Mouse (Mus musculus): ENCODE measurements around the gene Mef2c. TPM values are rescaled to one million over a fixed set of nuclear protein-coding genes. Genes with fewer than 3 reads are reported as not detected.
A peak's percentile ranks its signal among the peaks of the same experiment; 100 is the strongest.

The Mef2c gene
- polyA plus RNA-seq, 1 experiment from 2014 or later, result 98.0 TPM

DNA sequence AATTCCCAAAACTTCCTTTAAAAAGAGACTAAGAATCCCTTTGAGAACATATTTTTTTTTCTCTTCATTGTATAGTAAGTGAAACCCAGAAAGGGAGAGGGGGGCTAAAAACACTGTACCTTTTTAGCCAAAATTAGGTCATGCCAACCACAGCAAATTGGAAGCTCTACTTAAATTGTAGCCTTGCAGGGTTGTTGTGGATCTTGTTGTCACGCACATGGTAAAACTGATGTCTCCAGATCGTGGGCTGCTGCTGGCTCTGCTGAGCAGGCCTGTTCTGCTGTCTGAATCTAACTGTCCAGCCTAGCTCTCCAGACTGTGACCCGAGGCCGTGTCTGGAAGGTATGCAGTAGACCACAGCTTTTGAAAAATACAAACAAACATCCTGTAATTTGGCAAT lies 40.9 kb downstream of the Mef2c start:
- peaks cover 12% of the 10 kb centered on the region for H3K4me1 ChIP-seq (replicated peaks)
- H3K36me3 ChIP-seq, result no peaks in the 10 kb centered on the region
- H3K9me3 ChIP-seq (replicated peaks), result no peaks in the 10 kb centered on the region
- H3K27me3 ChIP-seq, result no peaks in the 10 kb centered on the region
- H3K4me2 ChIP-seq, result no peak overlapping the region
- H3K9ac ChIP-seq, result no peak overlapping the region
- H3K4me3 ChIP-seq, result no peak overlapping the region
- 46% methylated on average over 4 of the region's 4 CpGs for WGBS
- H3K27ac ChIP-seq, result peak overlapping the region; percentile 24; the same call in 1 of the 2 replicates
- ATAC-seq (replicated peaks; ENCODE audit: insufficient number of reproducible peaks, insufficient read depth, low FRiP score, low read depth), result no peak

DNA sequence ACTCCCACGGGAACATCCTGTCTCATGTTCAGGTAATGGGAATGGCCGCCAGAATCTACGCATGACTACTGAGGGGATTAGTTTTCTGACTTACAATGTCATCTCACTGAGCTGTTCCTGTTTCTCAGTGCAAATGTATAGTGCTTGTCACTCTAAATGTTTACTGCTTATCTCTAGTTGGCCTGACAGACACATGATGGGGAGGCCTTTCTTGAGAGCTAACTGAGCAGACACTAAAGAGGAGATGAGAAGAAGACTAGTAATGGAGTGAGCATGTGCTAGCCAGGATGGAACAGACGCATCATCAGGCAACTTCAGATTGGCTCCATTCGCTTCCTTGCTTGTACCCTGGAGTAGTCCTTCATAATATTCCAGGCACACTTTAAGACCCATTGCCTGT lies 43.0 kb downstream of the Mef2c start:
- no peaks in the 10 kb centered on the region for H3K27me3 ChIP-seq
- H3K9ac ChIP-seq, result no peak overlapping the region
- H3K27ac ChIP-seq, result no peak overlapping the region
- WGBS, result 86% methylated on average over 5 of the region's 5 CpGs
- no peak for ATAC-seq (replicated peaks; ENCODE audit: insufficient number of reproducible peaks, insufficient read depth, low FRiP score, low read depth)
- no peaks in the 10 kb centered on the region for H3K9me3 ChIP-seq (replicated peaks)
- no peak overlapping the region for H3K4me3 ChIP-seq
- H3K4me2 ChIP-seq, result no peak overlapping the region
- peaks cover 12% of the 10 kb centered on the region for H3K4me1 ChIP-seq (replicated peaks)
- no peaks in the 10 kb centered on the region for H3K36me3 ChIP-seq

DNA sequence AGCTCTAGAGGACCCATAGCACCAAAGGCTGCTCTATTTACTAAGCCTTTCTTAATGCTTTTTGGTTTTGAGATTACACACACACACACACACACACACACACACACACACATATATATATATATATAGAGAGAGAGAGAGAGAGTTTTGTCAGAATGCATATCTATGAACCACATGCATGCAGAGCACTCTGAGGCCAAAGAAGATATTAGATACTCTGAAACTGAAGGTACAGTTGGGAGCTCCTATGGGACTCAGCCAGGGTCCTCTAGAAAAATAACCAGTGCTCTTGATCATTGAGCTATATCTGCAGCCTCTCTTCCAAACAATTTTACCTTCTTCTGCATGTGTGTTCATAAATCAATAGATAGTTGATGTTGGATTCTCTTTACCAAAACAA lies 47.4 kb downstream of the Mef2c start:
- no peak for ATAC-seq (replicated peaks; ENCODE audit: insufficient number of reproducible peaks, insufficient read depth, low FRiP score, low read depth)
- no peak overlapping the region for H3K4me3 ChIP-seq
- H3K27me3 ChIP-seq, result no peaks in the 10 kb centered on the region
- H3K36me3 ChIP-seq, result no peaks in the 10 kb centered on the region
- no peak overlapping the region for H3K9ac ChIP-seq
- H3K9me3 ChIP-seq (replicated peaks), result no peaks in the 10 kb centered on the region
- peaks cover 10% of the 10 kb centered on the region for H3K4me1 ChIP-seq (replicated peaks)
- H3K27ac ChIP-seq, result no peak overlapping the region
- no peak overlapping the region for H3K4me2 ChIP-seq

DNA sequence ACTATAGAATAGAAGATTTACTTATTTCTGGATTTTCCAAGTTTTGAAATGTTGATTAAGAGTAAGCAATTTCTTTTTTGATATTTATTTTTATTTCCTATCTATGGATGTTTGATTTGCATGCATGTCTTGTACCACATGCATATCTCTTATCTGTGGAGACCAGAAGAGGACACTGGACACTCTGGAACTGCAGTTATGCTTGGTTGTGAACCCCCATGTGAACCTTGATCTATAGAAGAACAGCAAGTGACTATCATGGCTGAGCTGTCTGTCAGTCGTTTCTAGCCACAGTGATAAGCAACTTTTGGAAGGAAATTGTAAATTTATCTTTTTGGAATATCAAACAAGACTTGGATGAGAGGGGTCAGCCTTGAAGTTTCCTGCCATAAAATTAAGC lies 48.2 kb downstream of the Mef2c start:
- Histone ChIP-seq H3K27ac (no peak overlapping the region), H3K4me3 (no peak overlapping the region), H3K4me1 (replicated peaks) (peaks cover 10% of the 10 kb centered on the region), H3K27me3 (no peaks in the 10 kb centered on the region), H3K36me3 (no peaks in the 10 kb centered on the region), H3K9me3 (replicated peaks) (no peaks in the 10 kb centered on the region), H3K9ac (no peak overlapping the region), H3K4me2 (no peak overlapping the region)
- no peak for ATAC-seq (replicated peaks; ENCODE audit: insufficient number of reproducible peaks, insufficient read depth, low FRiP score, low read depth)
- WGBS, result 58% methylated on average over 1 of the region's 1 CpGs

DNA sequence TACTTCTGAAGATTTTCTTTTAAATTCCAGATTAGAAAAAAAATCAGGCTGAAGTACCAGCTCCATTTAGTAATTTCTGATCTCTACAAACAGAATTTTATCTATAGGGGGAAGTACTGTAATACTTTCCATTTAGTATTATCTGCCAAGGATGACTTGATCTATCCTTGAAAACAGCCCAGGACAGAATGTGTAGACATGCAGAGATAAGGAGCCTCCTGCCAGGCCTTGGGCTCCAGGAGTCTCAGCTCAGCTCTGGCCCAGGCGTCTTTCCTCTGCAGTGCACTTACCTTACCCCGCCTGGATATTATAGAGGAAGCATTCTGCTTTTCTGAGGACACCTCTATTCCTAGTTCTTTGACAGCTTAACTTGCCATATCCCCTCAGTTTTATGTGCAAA lies 59.4 kb downstream of the Mef2c start:
- Histone ChIP-seq H3K27ac (peak overlapping the region; percentile 42; the same call in 1 of the 2 replicates), H3K4me2 (no peak overlapping the region), H3K9ac (no peak overlapping the region), H3K4me3 (no peak overlapping the region), H3K27me3 (no peaks in the 10 kb centered on the region), H3K4me1 (replicated peaks) (peaks cover 44% of the 10 kb centered on the region), H3K9me3 (replicated peaks) (no peaks in the 10 kb centered on the region), H3K36me3 (no peaks in the 10 kb centered on the region)
- no peak for ATAC-seq (replicated peaks; ENCODE audit: insufficient number of reproducible peaks, insufficient read depth, low FRiP score, low read depth)
- 51% methylated on average over 2 of the region's 2 CpGs for WGBS

DNA sequence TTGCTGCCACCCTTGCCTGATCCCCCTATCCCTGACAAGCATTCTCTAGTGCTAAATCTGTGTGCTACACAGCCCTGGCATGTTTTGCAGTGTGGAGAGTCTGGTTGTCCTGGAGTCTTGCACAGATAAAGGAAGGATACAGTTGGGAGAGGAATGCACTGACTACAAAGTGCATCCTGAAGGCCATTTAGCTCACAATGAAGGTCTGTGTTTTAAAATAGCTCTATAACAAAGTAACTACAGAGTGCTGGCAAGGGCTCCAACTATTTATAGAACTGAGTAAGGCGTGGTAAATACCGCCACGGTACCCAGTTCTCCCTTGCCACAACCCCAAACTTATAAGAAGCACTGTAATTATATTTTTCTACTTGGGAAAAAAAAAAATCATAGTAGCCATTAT lies 61.9 kb downstream of the Mef2c start:
- Histone ChIP-seq H3K27ac (peak overlapping the region; percentile 79), H3K9ac (no peak overlapping the region), H3K4me1 (replicated peaks) (peaks cover 42% of the 10 kb centered on the region), H3K27me3 (no peaks in the 10 kb centered on the region), H3K9me3 (replicated peaks) (no peaks in the 10 kb centered on the region), H3K4me2 (peak overlapping the region; percentile 47), H3K4me3 (no peak overlapping the region), H3K36me3 (no peaks in the 10 kb centered on the region)
- WGBS, result 9% methylated on average over 3 of the region's 3 CpGs
- ATAC-seq (replicated peaks; ENCODE audit: insufficient number of reproducible peaks, insufficient read depth, low FRiP score, low read depth), result peak; percentile 90

DNA sequence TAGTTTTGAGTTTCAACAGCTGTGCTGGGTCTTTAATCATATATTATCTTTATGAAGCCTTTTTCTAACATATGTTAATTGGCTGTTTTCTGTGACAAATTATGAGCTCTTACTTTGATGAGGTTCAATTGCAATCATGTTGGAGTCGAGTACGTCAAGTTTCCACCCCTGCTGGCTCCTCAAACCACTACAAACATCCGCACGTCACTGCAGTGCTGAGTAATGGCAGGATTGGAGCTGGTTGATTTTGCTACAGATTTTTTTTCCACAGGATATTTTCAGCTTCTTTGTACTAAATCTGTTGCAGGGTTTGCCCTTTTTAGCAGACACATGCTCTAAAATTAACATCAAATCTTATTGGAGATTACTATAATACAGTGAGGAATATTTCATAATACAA lies 62.3 kb downstream of the Mef2c start:
- peak overlapping the region; percentile 47 for H3K4me2 ChIP-seq
- H3K9me3 ChIP-seq (replicated peaks), result no peaks in the 10 kb centered on the region
- no peaks in the 10 kb centered on the region for H3K36me3 ChIP-seq
- no peak overlapping the region for H3K9ac ChIP-seq
- 12% methylated on average over 4 of the region's 4 CpGs for WGBS
- no peak for ATAC-seq (replicated peaks; ENCODE audit: insufficient number of reproducible peaks, insufficient read depth, low FRiP score, low read depth)
- H3K4me1 ChIP-seq (replicated peaks), result peaks cover 46% of the 10 kb centered on the region
- H3K27me3 ChIP-seq, result no peaks in the 10 kb centered on the region
- peak overlapping the region; percentile 79 for H3K27ac ChIP-seq
- no peak overlapping the region for H3K4me3 ChIP-seq

DNA sequence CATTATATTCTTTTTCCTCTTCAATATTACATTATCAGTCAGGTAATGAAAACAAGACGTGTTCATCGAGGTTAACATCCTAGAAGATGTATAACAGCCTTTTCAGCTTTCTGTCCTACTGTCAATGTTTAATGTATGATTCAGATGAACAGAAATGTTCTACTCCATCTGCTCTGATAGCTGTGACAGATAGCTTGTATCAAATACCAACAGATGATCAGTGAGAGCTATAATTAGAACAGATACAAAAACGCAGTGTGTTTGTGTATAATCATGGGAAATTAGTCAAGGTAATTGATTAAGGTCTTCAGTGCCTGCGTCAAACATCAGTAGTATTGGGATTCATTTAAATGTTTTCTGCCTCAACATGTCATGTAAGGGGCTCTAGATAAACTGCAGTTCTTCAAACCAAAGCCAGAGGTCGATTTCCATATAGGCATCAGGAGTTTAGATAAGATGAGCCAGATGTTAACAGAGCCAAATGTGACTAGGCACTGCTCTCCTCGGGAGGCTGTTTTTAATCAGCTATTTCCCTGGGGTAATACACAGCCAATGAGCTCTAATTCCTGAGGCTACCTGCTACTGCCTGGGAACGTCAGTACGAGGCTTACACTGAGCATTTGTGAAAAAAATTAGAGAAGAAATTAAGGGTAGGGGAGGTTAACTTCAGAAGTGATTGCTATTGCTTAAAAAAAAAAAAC lies 63.1 kb downstream of the Mef2c start:
- 40% methylated on average over 8 of the region's 8 CpGs for WGBS
- H3K4me1 ChIP-seq (replicated peaks), result peaks cover 52% of the 10 kb centered on the region
- H3K27ac ChIP-seq, result peak overlapping the region; percentile 79

DNA sequence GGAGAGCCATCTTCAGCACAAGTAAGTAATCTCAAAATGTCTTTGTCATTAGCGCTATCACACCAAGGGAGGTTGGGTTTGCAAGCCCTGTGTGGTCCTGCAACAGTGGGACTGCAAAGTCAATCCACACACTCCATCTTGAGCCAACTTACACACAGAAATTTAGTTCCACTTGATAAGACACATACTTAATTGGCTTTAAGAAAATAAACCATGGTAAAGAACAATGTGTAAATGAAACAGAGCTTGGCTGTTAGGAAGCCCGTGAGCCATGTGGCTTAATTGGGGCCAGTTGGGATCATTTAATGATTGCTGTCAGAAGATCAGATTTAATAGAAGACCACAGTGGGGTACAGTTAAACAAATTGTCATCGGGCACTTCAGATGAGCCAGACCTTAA lies 63.8 kb downstream of the Mef2c start:
- H3K36me3 ChIP-seq, result no peaks in the 10 kb centered on the region
- 64% methylated on average over 3 of the region's 3 CpGs for WGBS
- no peak for ATAC-seq (replicated peaks; ENCODE audit: insufficient number of reproducible peaks, insufficient read depth, low FRiP score, low read depth)

More for the DNA sequence above, 63.1 kb downstream of the Mef2c start:
- ATAC-seq (replicated peaks; ENCODE audit: insufficient number of reproducible peaks, insufficient read depth, low FRiP score, low read depth), result no peak
- no peaks in the 10 kb centered on the region for H3K27me3 ChIP-seq
- no peaks in the 10 kb centered on the region for H3K9me3 ChIP-seq (replicated peaks)
- H3K4me2 ChIP-seq, result no peak overlapping the region
- H3K36me3 ChIP-seq, result no peaks in the 10 kb centered on the region
- H3K4me3 ChIP-seq, result no peak overlapping the region
- H3K9ac ChIP-seq, result no peak overlapping the region

DNA sequence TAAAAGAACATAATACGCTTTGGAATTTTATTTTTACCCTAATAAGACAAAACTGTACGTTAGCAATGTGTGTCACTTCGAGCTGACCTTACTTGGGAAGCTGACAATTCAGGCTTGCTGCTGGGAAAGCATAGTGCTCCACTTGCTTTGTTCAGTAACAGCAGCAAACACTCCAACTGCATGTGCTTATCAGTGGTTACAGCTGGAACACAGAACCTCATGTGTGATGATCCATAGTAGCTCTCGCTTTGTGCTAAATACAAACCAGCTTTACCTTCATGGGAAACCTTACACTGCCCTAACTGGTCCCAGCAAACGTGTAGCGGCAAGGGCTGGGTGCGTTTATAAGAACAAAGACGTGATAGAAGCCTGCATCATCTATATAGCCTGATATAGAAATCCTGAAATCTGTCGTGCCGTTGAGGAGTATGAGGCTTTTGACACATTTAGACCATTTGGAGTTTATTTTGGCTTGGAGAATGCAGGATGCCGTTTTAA lies 65.0 kb downstream of the Mef2c start:
- no peak for ATAC-seq (replicated peaks; ENCODE audit: insufficient number of reproducible peaks, insufficient read depth, low FRiP score, low read depth)
- H3K36me3 ChIP-seq, result no peaks in the 10 kb centered on the region
- peak overlapping the region; percentile 62 for H3K27ac ChIP-seq
- H3K4me1 ChIP-seq (replicated peaks), result peaks cover 57% of the 10 kb centered on the region
- no peak overlapping the region for H3K4me3 ChIP-seq
- 43% methylated on average over 11 of the region's 11 CpGs for WGBS
- H3K27me3 ChIP-seq, result no peaks in the 10 kb centered on the region
- peak overlapping the region; percentile 34 for H3K4me2 ChIP-seq
- H3K9ac ChIP-seq, result no peak overlapping the region
- no peaks in the 10 kb centered on the region for H3K9me3 ChIP-seq (replicated peaks)

More for the DNA sequence above, 63.8 kb downstream of the Mef2c start:
- H3K4me1 ChIP-seq (replicated peaks), result peaks cover 55% of the 10 kb centered on the region
- H3K27me3 ChIP-seq, result no peaks in the 10 kb centered on the region
- no peak overlapping the region for H3K4me3 ChIP-seq
- H3K27ac ChIP-seq, result no peak overlapping the region
- no peaks in the 10 kb centered on the region for H3K9me3 ChIP-seq (replicated peaks)
- H3K4me2 ChIP-seq, result no peak overlapping the region
- H3K9ac ChIP-seq, result no peak overlapping the region

DNA sequence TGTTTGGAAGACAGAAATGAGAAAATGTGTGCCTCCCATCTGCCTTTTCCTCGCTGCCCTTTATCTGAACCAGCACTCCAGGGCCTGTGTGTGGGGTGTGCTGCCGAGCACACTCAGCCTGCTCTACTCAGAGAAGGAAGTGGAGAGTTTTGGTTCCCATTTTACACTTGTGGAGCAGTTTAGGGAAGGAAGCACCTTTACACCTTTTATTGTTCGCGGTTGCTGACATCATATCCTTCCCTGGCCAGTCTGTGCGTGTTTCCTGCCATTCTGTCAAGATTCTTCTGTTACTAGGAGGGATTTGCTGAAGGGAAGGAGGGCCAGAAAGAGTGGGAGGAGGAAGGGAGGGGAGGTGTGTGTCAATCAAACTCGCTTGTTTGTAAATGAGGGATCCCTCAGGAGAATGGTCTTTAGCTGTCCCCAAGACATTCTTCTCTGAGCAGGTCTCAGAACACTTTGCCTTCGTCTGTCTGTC lies 68.2 kb downstream of the Mef2c start:
- Histone ChIP-seq H3K27me3 (no peaks in the 10 kb centered on the region), H3K4me3 (no peak overlapping the region), H3K4me1 (replicated peaks) (peaks cover 48% of the 10 kb centered on the region), H3K27ac (peak overlapping the region; percentile 80), H3K36me3 (no peaks in the 10 kb centered on the region), H3K9ac (0 out of 2 replicates have a peak overlapping the region, but pooled peaks have one; percentile 38), H3K9me3 (replicated peaks) (no peaks in the 10 kb centered on the region), H3K4me2 (peak overlapping the region; percentile 50)
- 17% methylated on average over 7 of the region's 7 CpGs for WGBS
- peak; percentile 78 for ATAC-seq (replicated peaks; ENCODE audit: insufficient number of reproducible peaks, insufficient read depth, low FRiP score, low read depth)

DNA sequence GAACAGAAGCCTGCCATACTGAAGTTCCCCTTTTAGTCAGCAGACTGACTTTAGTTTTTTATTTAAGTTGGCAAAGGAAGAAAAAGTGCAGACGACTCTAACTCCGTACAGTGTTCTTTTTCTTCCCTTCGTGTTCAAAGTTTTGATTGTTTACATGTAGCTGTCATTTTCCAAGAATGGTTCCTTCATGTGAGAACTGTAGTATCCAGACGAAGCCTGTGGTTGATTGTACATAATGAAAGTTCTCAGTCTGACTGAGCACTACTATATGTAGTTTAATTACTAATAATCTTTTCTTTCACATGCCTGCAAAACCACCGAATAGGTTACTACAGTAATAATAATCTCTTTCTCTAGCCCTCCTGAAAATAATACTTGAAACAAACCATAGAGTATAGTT lies 68.6 kb downstream of the Mef2c start:
- no peak overlapping the region for H3K4me3 ChIP-seq
- no peaks in the 10 kb centered on the region for H3K9me3 ChIP-seq (replicated peaks)
- H3K27me3 ChIP-seq, result no peaks in the 10 kb centered on the region
- peak overlapping the region; percentile 80 for H3K27ac ChIP-seq
- H3K36me3 ChIP-seq, result no peaks in the 10 kb centered on the region
- H3K4me1 ChIP-seq (replicated peaks), result peaks cover 45% of the 10 kb centered on the region
- WGBS, result 31% methylated on average over 5 of the region's 5 CpGs
- peak overlapping the region; percentile 50 for H3K4me2 ChIP-seq
- 0 out of 2 replicates have a peak overlapping the region, but pooled peaks have one; percentile 38 for H3K9ac ChIP-seq
- no peak for ATAC-seq (replicated peaks; ENCODE audit: insufficient number of reproducible peaks, insufficient read depth, low FRiP score, low read depth)
